Mouse (Mus musculus) liver, postnatal 0 days (tissue): ENCODE results near the gene Gm17268. TPM values are rescaled to one million over a fixed set of nuclear protein-coding genes. Genes with fewer than 3 reads are reported as not detected.

ENCODE experiments used
- ATAC-seq: fragments of 200-750 bp; cut with Nextera tagmentation; 2 replicates; pipeline ENCODE4 v1.8.0; 2017; ENCODE audit warnings: mild to moderate bottlenecking, moderate library complexity
- DNase-seq: peaks from one replicate; pipeline ENCODE4 v3.0.0-alpha.2; 2016
- H3K27ac ChIP-seq: fragments of 300-500 bp; sonication (generic); 2 replicates; pipeline ENCODE4 v1.5.1; 2014; ENCODE audit warnings: antibody characterized with exemption, moderate library complexity, mild to moderate bottlenecking, low read depth
- H3K27me3 ChIP-seq: fragments of 300-500 bp; sonication (generic); 2 replicates; pipeline ENCODE4 v1.6.1; 2014; ENCODE audit warnings: low read length, control low read depth, mixed read lengths; ENCODE audit not compliant: insufficient read depth
- H3K36me3 ChIP-seq: fragments of 300-500 bp; sonication (generic); replicated peaks from 2 replicates; pipeline ENCODE4 v1.6.1; 2014; ENCODE audit warnings: mild to moderate bottlenecking, control low read depth, low read length, moderate library complexity, mixed read lengths; ENCODE audit not compliant: insufficient read depth
- H3K4me1 ChIP-seq: fragments of 300-500 bp; sonication (generic); 2 replicates; pipeline ENCODE4 v1.6.1; 2014; ENCODE audit warnings: antibody characterized with exemption, mild to moderate bottlenecking, control low read depth; ENCODE audit not compliant: insufficient read depth
- H3K4me2 ChIP-seq: fragments of 300-500 bp; sonication (generic); 2 replicates; pipeline ENCODE4 v1.6.1; 2014; ENCODE audit warnings: low read depth, mild to moderate bottlenecking, low read length, moderate library complexity, mixed read lengths
- H3K4me3 ChIP-seq: fragments of 300-500 bp; sonication (generic); 2 replicates; pipeline ENCODE4 v1.5.1; 2014; ENCODE audit warnings: low read depth, low read length
- H3K9ac ChIP-seq: fragments of 300-500 bp; sonication (generic); replicated peaks from 2 replicates; pipeline ENCODE4 v1.6.1; 2014; ENCODE audit warnings: mild to moderate bottlenecking, moderate library complexity
- H3K9me3 ChIP-seq: fragments of 300-500 bp; sonication (generic); 2 replicates; pipeline ENCODE4 v1.6.1; 2016; ENCODE audit warnings: mild to moderate bottlenecking, control low read depth, low read length, mixed read lengths
- CTCF ChIP-seq: sonication (generic); IDR thresholded peaks from 2 replicates; pipeline ENCODE4 v1.5.1; 2016; ENCODE audit warnings: antibody characterized with exemption, low read depth
- EP300 ChIP-seq: IDR thresholded peaks from 2 replicates; pipeline ENCODE4 v1.6.1; 2016; ENCODE audit warnings: antibody characterized with exemption, low read depth, mild to moderate bottlenecking
- WGBS: fragments of 180-500 bp; shearing (Covaris S2); extraction: QIAGEN DNeasy Blood & Tissue Kit; methylation state at CpG from one replicate; pipeline ENCODE4 v1.1.7; 2014; ENCODE audit not compliant: insufficient replicate concordance; 5-methylcytosine and 5-hydroxymethylcytosine counted together
- polyA plus RNA-seq: library from polyadenylated mRNA; unstranded; fragments of >200 nt; fragmentation: Nextera tagmentation; extraction: Ambion mirVana; gene quantifications from 2 replicates; pipeline ENCODE4 v1.2.1, GENCODE M21; 2015

Gene Gm17268
- polyA plus RNA-seq, 1 experiment from 2014 or later = not detected

DNA sequence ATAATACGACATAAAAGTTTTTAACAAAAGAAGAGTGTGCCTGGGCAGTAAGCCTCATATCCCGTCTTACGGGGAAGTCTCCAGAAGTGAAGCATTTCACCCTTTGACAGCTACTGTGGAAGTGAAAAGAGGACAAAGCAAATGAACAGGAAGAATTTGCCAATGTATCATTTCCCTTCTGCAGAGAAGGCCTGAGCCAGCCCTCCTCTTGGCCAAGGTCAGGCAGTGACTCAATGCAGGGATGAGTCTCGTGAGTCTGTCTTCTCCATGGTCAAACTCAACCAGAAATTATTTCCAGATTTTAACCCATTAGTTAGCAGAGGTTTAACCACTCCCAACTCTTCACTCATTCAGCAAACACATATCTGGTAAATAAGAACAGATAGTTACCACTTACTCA is 14.6 kb downstream of the Gm17268 start:
- no peaks in the 10 kb centered on the region for H3K27me3 ChIP-seq
- ATAC-seq = no peak
- no peak for DNase-seq
- H3K36me3 ChIP-seq = no peaks in the 10 kb centered on the region
- H3K9me3 ChIP-seq = no peaks in the 10 kb centered on the region
- no peak overlapping the region for H3K4me2 ChIP-seq
- WGBS = 48% methylated on average over 4 of the region's 4 CpGs
- H3K27ac ChIP-seq = no peak overlapping the region
- TF ChIP-seq CTCF = no peak
- no peak for TF ChIP-seq EP300
- no peak overlapping the region for H3K4me3 ChIP-seq
- H3K4me1 ChIP-seq = peaks cover 14% of the 10 kb centered on the region
- no peak overlapping the region for H3K9ac ChIP-seq

DNA sequence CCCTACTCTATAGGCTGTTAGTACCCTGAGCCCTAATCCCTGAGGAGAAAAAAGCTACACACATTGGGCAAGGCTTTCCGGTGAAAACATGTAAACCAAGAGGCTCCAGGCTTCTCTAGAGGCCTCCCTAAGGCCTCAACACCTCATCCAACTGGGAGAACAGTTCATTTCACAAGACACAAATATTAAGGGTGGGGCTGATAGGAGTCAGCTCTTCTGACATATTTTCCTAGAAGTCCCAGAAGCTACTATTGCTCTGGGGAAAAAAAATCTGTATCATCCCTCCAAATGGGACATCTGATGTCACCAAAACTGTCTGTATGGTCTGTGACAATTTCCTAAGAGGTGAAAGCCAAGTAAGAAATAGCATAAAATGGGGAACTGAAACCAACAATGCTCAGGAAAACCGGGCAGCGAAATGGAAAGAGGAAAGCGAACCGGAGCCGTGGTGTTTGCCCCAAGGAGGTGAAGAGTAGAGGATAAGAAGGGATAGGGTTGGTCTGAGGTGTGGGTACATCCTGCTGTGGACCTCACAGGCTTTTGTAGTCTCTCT is 15.8 kb downstream of the Gm17268 start:
- no peaks in the 10 kb centered on the region for H3K9me3 ChIP-seq
- no peak overlapping the region for H3K4me2 ChIP-seq
- H3K27me3 ChIP-seq = no peaks in the 10 kb centered on the region
- no peak for ATAC-seq
- no peak for DNase-seq
- H3K9ac ChIP-seq = no peak overlapping the region
- no peaks in the 10 kb centered on the region for H3K36me3 ChIP-seq
- H3K27ac ChIP-seq = no peak overlapping the region
- peaks cover 14% of the 10 kb centered on the region for H3K4me1 ChIP-seq
- WGBS = 35% methylated on average over 6 of the region's 6 CpGs
- H3K4me3 ChIP-seq = no peak overlapping the region
- TF ChIP-seq EP300 (no peak), CTCF (no peak)

DNA sequence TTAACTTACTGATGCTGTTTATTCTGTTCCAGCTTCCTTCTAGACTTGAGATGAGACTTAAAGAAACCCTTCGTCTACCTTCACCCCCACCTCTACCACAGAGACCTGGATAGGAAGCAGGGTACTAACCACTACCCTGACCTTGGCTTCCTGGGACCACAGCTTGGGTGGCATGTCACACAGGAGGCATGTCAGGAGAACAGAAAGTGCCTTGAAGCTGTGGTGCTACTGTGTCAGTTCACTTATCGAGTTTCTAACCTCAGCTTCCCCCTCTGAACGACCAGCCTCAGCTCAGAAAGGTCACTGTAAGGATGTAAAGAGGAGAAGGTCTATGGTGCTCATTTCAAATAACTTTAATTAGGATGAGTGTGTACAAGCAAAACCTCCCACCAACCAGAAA is 17.0 kb downstream of the Gm17268 start:
- Histone ChIP-seq H3K27me3 (no peaks in the 10 kb centered on the region), H3K36me3 (no peaks in the 10 kb centered on the region), H3K9me3 (no peaks in the 10 kb centered on the region), H3K27ac (no peak overlapping the region), H3K4me2 (no peak overlapping the region), H3K9ac (no peak overlapping the region), H3K4me1 (peaks cover 14% of the 10 kb centered on the region), H3K4me3 (no peak overlapping the region)
- TF ChIP-seq EP300 = no peak
- no peak for TF ChIP-seq CTCF
- ATAC-seq (no peak), DNase-seq (no peak)
- WGBS = 31% methylated on average over 3 of the region's 3 CpGs

DNA sequence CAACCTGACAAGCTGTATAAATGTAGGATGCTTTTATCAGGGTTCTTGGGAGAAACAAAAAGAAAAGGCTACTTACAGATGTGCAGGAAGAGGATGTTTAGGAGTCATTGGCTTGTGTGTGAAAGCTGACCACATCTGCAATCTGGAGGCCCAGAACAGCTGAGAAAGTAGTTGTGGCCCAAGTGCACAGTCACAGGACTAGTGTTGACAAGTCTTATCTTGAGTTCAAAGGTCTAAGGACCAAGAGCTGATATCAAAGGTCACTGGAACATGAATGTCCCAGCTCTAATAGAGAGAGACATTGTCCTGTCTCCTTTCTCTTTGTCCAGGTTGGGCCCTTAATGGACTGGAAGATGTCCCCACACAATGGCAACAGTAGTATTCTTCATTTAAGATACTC is 18.6 kb downstream of the Gm17268 start:
- Histone ChIP-seq H3K4me1 (peaks cover 14% of the 10 kb centered on the region), H3K4me2 (no peak overlapping the region), H3K27me3 (no peaks in the 10 kb centered on the region), H3K36me3 (no peaks in the 10 kb centered on the region), H3K9ac (no peak overlapping the region), H3K27ac (no peak overlapping the region), H3K4me3 (no peak overlapping the region), H3K9me3 (no peaks in the 10 kb centered on the region)
- TF ChIP-seq CTCF (no peak), EP300 (no peak)
- ATAC-seq (no peak), DNase-seq (no peak)

DNA sequence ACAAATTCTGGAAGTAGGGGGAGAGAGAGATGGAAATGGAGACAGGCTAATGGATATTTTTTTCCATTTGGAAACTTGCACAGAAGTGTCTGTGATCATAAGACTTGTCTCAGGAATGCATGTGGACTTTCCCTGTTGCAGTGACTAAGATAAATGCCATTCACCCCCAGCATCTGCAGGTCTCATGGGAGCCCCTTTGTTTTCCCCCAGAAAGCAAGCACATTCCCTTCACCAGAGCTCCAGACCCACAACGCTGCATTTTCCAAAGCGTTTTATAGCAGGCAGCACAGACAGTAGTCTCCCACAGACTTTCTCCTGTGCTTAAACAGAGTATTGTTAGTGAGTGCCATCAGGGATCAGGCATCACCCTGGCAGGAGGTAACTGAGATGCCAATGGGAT is 19.0 kb downstream of the Gm17268 start:
- Histone ChIP-seq H3K9me3 (no peaks in the 10 kb centered on the region), H3K9ac (no peak overlapping the region), H3K4me2 (no peak overlapping the region), H3K27ac (no peak overlapping the region), H3K4me3 (no peak overlapping the region), H3K27me3 (no peaks in the 10 kb centered on the region), H3K36me3 (no peaks in the 10 kb centered on the region), H3K4me1 (peaks cover 14% of the 10 kb centered on the region)
- ATAC-seq = no peak
- DNase-seq = no peak
- 53% methylated on average over 2 of the region's 2 CpGs for WGBS
- TF ChIP-seq EP300 (no peak), CTCF (no peak)

DNA sequence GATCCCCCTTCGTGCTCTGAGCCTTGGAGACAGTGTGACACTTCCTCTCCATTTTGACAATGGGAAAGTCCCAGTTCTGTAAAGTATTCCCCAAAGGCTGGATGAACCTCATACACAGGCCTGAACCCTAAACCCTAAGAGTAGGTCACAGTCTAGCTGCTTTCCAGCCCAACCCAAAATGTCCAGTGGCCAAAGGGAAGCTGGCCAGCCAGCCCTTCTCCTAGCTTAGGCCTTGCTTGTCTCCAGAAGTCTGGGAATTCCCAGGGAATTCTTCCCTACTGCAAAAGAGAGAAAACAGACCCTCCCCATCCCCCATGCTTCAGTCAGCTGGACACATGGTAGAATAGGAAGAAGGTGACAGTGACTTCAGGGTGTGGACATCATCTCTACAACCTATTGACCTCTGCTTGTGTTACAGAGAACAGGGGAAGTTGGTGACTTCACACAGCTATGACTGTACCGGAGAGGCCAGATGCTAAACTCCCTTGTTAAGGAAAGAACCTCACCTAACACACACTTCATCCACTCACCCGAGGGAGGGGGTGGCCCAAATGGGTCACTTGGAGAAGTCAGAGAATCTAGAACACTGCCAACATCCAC is 22.1 kb downstream of the Gm17268 start:
- H3K4me3 ChIP-seq = no peak overlapping the region
- DNase-seq = no peak

More for the DNA sequence above, 22.1 kb downstream of the Gm17268 start:
- no peaks in the 10 kb centered on the region for H3K36me3 ChIP-seq
- H3K9me3 ChIP-seq = no peaks in the 10 kb centered on the region
- no peak overlapping the region for H3K4me2 ChIP-seq
- H3K9ac ChIP-seq = no peak overlapping the region
- no peak for TF ChIP-seq EP300
- TF ChIP-seq CTCF = no peak
- peaks cover 14% of the 10 kb centered on the region for H3K4me1 ChIP-seq
- no peak for ATAC-seq
- H3K27me3 ChIP-seq = no peaks in the 10 kb centered on the region
- no peak overlapping the region for H3K27ac ChIP-seq
- 61% methylated on average over 3 of the region's 3 CpGs for WGBS
